Mouse (Mus musculus): ENCODE measurements around the gene Ccdc85c. TPM values are rescaled to one million over a fixed set of nuclear protein-coding genes. Genes with fewer than 3 reads are reported as not detected.
A peak's percentile ranks its signal among the peaks of the same experiment; 100 is the strongest.

The Ccdc85c gene
- polyA plus RNA-seq, 1 experiment = 2.7 TPM

GRCm38 (mm10) chr12:108305812-108306794 lies 30.9 kb upstream of the Ccdc85c start, which contains the start of gene Hhipl1:
Hhipl1 (plus strand) TSS chr12:108306270.
- TF ChIP-seq POLR2A (IDR thresholded peaks at IDR 0.05; ENCODE audit: borderline replicate concordance, control insufficient read depth, low read depth, low read length) = no peak
- TF ChIP-seq CTCF (IDR thresholded peaks at IDR 0.05; ENCODE audit: control insufficient read depth, insufficient read depth, low read length) = no peak
- no peak within 1 kb of the TSS for H3K4me3 ChIP-seq (replicated peaks; ENCODE audit: control insufficient read depth, low read depth, low read length)
- WGBS = 6% methylated on average over 67 of the region's 67 CpGs
- no peaks in the 10 kb centered on the region for H3K4me1 ChIP-seq (ENCODE audit: control insufficient read depth, insufficient read depth, low read length)
- H3K27ac ChIP-seq (ENCODE audit: control insufficient read depth, insufficient read depth, low read depth, low read length, poor library complexity) = no peak within 1 kb of the TSS

- TF ChIP-seq CTCF (IDR thresholded peaks at IDR 0.05; ENCODE audit: control insufficient read depth, insufficient read depth, low read length) = no peak
- WGBS = 66% methylated on average over 8 of the region's 8 CpGs
- H3K27ac ChIP-seq (ENCODE audit: control insufficient read depth, insufficient read depth, low read depth, low read length, poor library complexity) = no peak overlapping the region
Measured at GRCm38 (mm10) chr12:108305172-108305571, 29.9 kb upstream of the Ccdc85c start.

GRCm38 (mm10) chr12:108303778-108304365 lies 28.6 kb upstream of the Ccdc85c start:
- Histone ChIP-seq H3K27ac (ENCODE audit: control insufficient read depth, insufficient read depth, low read depth, low read length, poor library complexity) (no peak overlapping the region), H3K4me1 (ENCODE audit: control insufficient read depth, insufficient read depth, low read length) (no peaks in the 10 kb centered on the region), H3K4me3 (replicated peaks; ENCODE audit: control insufficient read depth, low read depth, low read length) (no peak overlapping the region)
- WGBS = 46% methylated on average over 6 of the region's 6 CpGs
- no peak for TF ChIP-seq POLR2A (IDR thresholded peaks at IDR 0.05; ENCODE audit: borderline replicate concordance, control insufficient read depth, low read depth, low read length)
- no peak for TF ChIP-seq CTCF (IDR thresholded peaks at IDR 0.05; ENCODE audit: control insufficient read depth, insufficient read depth, low read length)

More at GRCm38 (mm10) chr12:108305172-108305571, 29.9 kb upstream of the Ccdc85c start:
- no peak overlapping the region for H3K4me3 ChIP-seq (replicated peaks; ENCODE audit: control insufficient read depth, low read depth, low read length)
- H3K4me1 ChIP-seq (ENCODE audit: control insufficient read depth, insufficient read depth, low read length) = no peaks in the 10 kb centered on the region

GRCm38 (mm10) chr12:108301006-108301405 lies 25.8 kb upstream of the Ccdc85c start:
- no peaks in the 10 kb centered on the region for H3K4me1 ChIP-seq (ENCODE audit: control insufficient read depth, insufficient read depth, low read length)
- no peak overlapping the region for H3K4me3 ChIP-seq (replicated peaks; ENCODE audit: control insufficient read depth, low read depth, low read length)
- no peak overlapping the region for H3K27ac ChIP-seq (ENCODE audit: control insufficient read depth, insufficient read depth, low read depth, low read length, poor library complexity)
- TF ChIP-seq POLR2A (IDR thresholded peaks at IDR 0.05; ENCODE audit: borderline replicate concordance, control insufficient read depth, low read depth, low read length) (no peak), CTCF (IDR thresholded peaks at IDR 0.05; ENCODE audit: control insufficient read depth, insufficient read depth, low read length) (no peak)
- WGBS = 81% methylated on average over 6 of the region's 6 CpGs

GRCm38 (mm10) chr12:108297033-108297432 lies 21.8 kb upstream of the Ccdc85c start:
- no peak for TF ChIP-seq POLR2A (IDR thresholded peaks at IDR 0.05; ENCODE audit: borderline replicate concordance, control insufficient read depth, low read depth, low read length)
- TF ChIP-seq CTCF (IDR thresholded peaks at IDR 0.05; ENCODE audit: control insufficient read depth, insufficient read depth, low read length) = no peak
- Histone ChIP-seq H3K27ac (ENCODE audit: control insufficient read depth, insufficient read depth, low read depth, low read length, poor library complexity) (no peak overlapping the region), H3K4me3 (replicated peaks; ENCODE audit: control insufficient read depth, low read depth, low read length) (no peak overlapping the region), H3K4me1 (ENCODE audit: control insufficient read depth, insufficient read depth, low read length) (no peaks in the 10 kb centered on the region)
- 80% methylated on average over 6 of the region's 6 CpGs for WGBS

GRCm38 (mm10) chr12:108294620-108295019 lies 19.4 kb upstream of the Ccdc85c start:
- H3K4me3 ChIP-seq (replicated peaks; ENCODE audit: control insufficient read depth, low read depth, low read length) = no peak overlapping the region
- H3K27ac ChIP-seq (ENCODE audit: control insufficient read depth, insufficient read depth, low read depth, low read length, poor library complexity) = no peak overlapping the region
- H3K4me1 ChIP-seq (ENCODE audit: control insufficient read depth, insufficient read depth, low read length) = no peaks in the 10 kb centered on the region
- WGBS = 66% methylated on average over 3 of the region's 3 CpGs
- TF ChIP-seq POLR2A (IDR thresholded peaks at IDR 0.05; ENCODE audit: borderline replicate concordance, control insufficient read depth, low read depth, low read length) (no peak), CTCF (IDR thresholded peaks at IDR 0.05; ENCODE audit: control insufficient read depth, insufficient read depth, low read length) (no peak)

- no peak overlapping the region for H3K27ac ChIP-seq (ENCODE audit: control insufficient read depth, insufficient read depth, low read depth, low read length, poor library complexity)
- 4% methylated on average over 8 of the region's 8 CpGs for WGBS
- H3K4me1 ChIP-seq (ENCODE audit: control insufficient read depth, insufficient read depth, low read length) = no peaks in the 10 kb centered on the region
- TF ChIP-seq POLR2A (IDR thresholded peaks at IDR 0.05; ENCODE audit: borderline replicate concordance, control insufficient read depth, low read depth, low read length) = no peak
- peak; percentile 63 for TF ChIP-seq CTCF (IDR thresholded peaks at IDR 0.05; ENCODE audit: control insufficient read depth, insufficient read depth, low read length)
- H3K4me3 ChIP-seq (replicated peaks; ENCODE audit: control insufficient read depth, low read depth, low read length) = no peak overlapping the region
Measured at GRCm38 (mm10) chr12:108292957-108293356, 17.7 kb upstream of the Ccdc85c start.

- Histone ChIP-seq H3K4me1 (ENCODE audit: control insufficient read depth, insufficient read depth, low read length) (no peaks in the 10 kb centered on the region), H3K4me3 (replicated peaks; ENCODE audit: control insufficient read depth, low read depth, low read length) (no peak overlapping the region), H3K27ac (ENCODE audit: control insufficient read depth, insufficient read depth, low read depth, low read length, poor library complexity) (no peak overlapping the region)
- WGBS = 36% methylated on average over 9 of the region's 9 CpGs
- no peak for TF ChIP-seq CTCF (IDR thresholded peaks at IDR 0.05; ENCODE audit: control insufficient read depth, insufficient read depth, low read length)
- no peak for TF ChIP-seq POLR2A (IDR thresholded peaks at IDR 0.05; ENCODE audit: borderline replicate concordance, control insufficient read depth, low read depth, low read length)
Measured at GRCm38 (mm10) chr12:108292419-108292818, 17.2 kb upstream of the Ccdc85c start.
